Comparison of ENCODE assay signal across 16 mouse cellular contexts in the genomic region with DNA sequence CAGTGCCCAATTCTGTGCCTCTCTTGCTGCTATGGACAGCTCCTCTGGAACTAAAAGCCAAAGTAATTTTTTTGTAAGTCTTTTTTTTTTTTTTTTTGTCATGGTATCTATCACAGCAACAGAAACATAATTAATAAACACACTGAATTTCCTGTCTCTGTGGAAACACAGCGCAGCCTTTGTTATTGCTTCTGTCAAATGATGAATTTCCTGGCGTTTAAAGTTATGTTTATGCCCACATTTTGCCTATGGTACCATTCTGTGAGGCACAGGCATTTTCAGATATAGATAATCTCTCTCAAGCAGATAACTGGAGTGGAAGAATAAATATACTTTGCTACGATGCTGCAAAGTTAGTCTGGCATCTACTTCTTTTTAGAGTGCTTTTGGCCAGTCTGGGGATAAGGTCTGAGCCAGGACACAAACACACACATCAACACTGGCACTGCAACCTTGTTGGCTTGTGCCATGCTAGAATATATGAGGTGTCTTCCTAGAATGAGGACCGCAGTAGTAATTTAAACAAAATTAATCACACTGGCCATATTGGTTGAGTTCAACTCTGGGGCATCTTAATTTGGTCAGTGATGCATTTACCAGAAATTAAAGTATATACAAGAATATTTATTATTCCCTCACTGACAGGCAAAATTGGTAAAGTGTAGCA.
"Had no signal": no experiment of that assay in that cellular context is flagged by ENCODE, and none has a peak within 500 bp of the region (broad histone marks: within the 10 kb centered on the region; RNA-seq: fewer than 3 reads in every experiment).

No protein-coding gene starts in this region.

- H3K36me3 ChIP-seq: liver, embryonic 13.5 days; midbrain, embryonic 13.5 days; neural tube, embryonic 13.5 days; stomach, embryonic 15.5 days had no signal

- H3K9ac ChIP-seq: liver, embryonic 13.5 days; midbrain, embryonic 13.5 days; neural tube, embryonic 13.5 days; stomach, embryonic 15.5 days had no signal

- ATAC-seq: intestine, postnatal 0 days; midbrain, embryonic 13.5 days; midbrain, embryonic 16.5 days had no signal

- H3K4me3 ChIP-seq: left cerebral cortex, adult 2 months; liver, embryonic 13.5 days; midbrain, embryonic 13.5 days; myocyte; neural tube, embryonic 13.5 days; stomach, embryonic 15.5 days had no signal

- H3K27me3 ChIP-seq: liver, embryonic 13.5 days; midbrain, embryonic 13.5 days; neural tube, embryonic 13.5 days; stomach, embryonic 15.5 days had no signal

- DNase-seq: kidney, adult 2 months; kidney, postnatal 14 days; layer of hippocampus, postnatal 36 days; liver, embryonic 13.5 days; retina, postnatal 1 day; right cerebral cortex, postnatal 25 days; spleen, adult 18-20 months; thymus, postnatal 36 days had no signal

- H3K4me2 ChIP-seq: liver, embryonic 13.5 days; midbrain, embryonic 13.5 days; neural tube, embryonic 13.5 days; stomach, embryonic 15.5 days had no signal

- H3K4me1 ChIP-seq: liver, embryonic 13.5 days; midbrain, embryonic 13.5 days; neural tube, embryonic 13.5 days; stomach, embryonic 15.5 days had no signal

- H3K27ac ChIP-seq: left cerebral cortex, adult 2 months; liver, embryonic 13.5 days; macrophage; midbrain, embryonic 13.5 days; neural tube, embryonic 13.5 days; stomach, embryonic 15.5 days had no signal

- H3K9me3 ChIP-seq: liver, embryonic 13.5 days; midbrain, embryonic 13.5 days; neural tube, embryonic 13.5 days; stomach, embryonic 15.5 days had no signal
